Mouse (Mus musculus): ENCODE results near the gene Lexm.

Lexm gene

DNA sequence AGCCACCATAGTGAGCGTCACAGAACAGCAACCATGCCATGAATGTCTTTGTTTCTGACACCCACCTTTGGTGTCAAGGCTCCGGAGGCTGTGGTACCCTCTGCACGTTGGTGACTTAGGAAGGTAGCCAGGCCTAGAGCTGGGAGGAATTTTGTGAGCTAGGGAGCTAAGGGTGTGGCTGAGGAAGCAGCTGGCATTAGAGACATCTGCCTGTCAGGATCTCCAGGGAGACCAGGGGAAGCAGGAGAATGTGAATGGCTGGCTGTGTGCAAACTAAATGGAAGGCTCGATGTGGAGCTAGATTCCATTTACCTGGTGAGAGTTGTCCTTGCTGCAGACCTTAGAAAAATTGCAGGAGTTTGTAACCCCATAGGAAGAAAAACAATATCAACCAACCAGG is 32.4 kb downstream of the Lexm start:
- in situ Hi-C loops (cut with MboI, MseI), result no loop called here

- in situ Hi-C loops (cut with MboI, MseI), result no loop called here
Measured at GRCm38 (mm10) chr4:106582428-106583153, 34.5 kb downstream of the Lexm start.

GRCm38 (mm10) chr4:106581865-106582204 is 35.2 kb downstream of the Lexm start:
- in situ Hi-C loops (cut with MboI, MseI), result no loop called here

DNA sequence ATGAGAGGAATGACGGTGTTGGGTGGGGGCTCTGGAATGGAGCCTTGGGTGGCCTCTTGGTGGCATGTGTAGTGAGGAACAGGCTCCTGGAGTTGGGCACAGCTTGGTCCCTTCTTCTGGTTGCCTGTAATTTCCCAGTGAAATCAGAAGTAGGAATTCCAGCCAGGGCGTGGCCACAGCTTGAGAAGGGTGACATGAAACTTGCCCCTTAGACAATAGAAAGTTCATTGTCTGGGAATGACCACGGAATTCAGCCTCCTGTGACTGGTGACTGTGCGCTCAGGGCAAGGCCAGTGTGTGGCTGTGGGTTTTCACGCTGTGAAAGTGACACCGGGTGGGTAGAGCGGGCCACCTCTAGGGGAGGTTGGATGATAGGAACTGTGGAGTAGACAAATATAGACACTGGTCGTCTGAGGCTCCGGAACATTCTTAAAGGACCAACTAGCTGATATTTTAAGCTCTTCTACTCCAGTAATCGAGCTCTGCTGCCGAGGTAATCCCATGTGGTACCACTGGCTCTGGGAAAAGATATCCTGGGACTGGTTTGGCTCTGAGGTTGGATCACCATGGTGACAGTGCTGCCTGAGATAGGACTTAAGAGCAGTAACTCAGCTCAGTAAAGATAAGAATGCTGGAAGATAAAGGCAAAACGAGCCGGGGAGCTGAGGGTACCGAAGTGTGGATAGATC is 35.7 kb downstream of the Lexm start:
- in situ Hi-C loops (cut with MboI, MseI), result no loop called here

DNA sequence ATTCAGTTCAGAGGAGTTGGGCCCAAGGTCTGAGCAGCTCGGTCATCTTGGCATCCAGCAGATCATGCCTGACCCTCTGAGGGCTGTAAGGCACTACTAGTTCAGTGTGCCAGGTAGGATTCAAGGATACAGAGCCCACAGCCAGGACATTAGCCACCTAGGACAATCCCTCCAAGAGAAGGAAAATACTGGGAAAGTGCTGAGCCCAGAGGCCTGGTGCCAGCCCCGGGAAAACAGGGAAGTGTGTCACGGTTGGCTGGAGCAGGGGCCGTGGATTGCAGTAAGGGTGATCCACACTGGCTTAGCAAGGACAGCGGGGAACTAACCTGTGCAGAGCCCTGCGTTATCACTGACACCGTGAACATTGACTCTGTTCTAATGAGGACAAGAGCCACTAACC is 39.5 kb downstream of the Lexm start:
- in situ Hi-C loops (cut with MboI, MseI), result no loop called here

GRCm38 (mm10) chr4:106575022-106575421 is 42.0 kb downstream of the Lexm start:
- in situ Hi-C loops (cut with MboI, MseI), result no loop called here

- in situ Hi-C loops (cut with MboI, MseI), result no loop called here
Measured at GRCm38 (mm10) chr4:106571081-106571724, 45.8 kb downstream of the Lexm start.

- in situ Hi-C loops (cut with MboI, MseI), result no loop called here
Measured at GRCm38 (mm10) chr4:106569680-106570079, 47.4 kb downstream of the Lexm start.

DNA sequence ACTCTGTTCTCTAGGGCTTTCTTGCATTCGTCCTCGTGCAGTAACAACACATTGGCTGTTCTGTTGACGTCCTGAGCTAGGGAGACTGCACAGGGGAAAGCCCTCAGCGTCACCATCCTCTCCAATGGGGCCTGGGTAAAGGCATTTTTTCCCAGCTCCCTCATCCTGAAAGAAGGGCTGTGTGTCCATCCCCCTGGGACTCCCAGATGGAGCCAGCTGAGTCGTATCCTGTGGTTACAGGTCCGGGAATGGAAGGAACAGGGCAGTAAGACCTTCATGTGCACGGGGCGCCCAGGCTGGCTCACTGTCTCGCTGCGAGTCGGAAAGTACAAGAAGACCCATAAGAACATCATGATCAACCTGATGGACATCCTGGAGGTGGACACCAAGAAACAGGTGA is 52.9 kb downstream of the Lexm start:
- in situ Hi-C loops (cut with MboI, MseI), result no loop called here

GRCm38 (mm10) chr4:106562837-106563790 is 53.9 kb downstream of the Lexm start:
- in situ Hi-C loops (cut with MboI, MseI), result no loop called here

DNA sequence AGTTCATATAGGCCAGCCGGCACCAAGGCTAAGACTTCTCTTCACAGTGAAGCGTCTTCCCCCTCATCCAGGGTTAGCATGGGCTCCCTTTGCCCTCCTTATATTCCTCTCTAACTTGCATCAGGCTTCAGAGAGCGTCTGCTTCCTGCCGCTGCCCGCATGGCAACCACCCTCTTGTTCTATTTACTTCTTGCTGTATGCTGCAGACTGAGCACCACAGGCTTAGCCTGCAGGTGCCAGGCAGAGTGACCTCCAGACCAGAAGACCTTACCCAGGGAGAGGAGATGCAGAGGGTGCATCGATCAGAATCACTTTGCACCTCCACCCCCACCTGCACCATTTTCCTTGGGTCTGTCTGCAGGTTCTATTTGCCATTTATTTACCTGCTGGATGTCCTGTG is 55.0 kb downstream of the Lexm start:
- in situ Hi-C loops (cut with MboI, MseI), result no loop called here

GRCm38 (mm10) chr4:106560846-106561781 is 55.9 kb downstream of the Lexm start, which contains the start of gene Dhcr24:
Gene Dhcr24 (plus strand): TSS chr4:106561038.
- in situ Hi-C loops (cut with MboI, MseI), result no loop called here

DNA sequence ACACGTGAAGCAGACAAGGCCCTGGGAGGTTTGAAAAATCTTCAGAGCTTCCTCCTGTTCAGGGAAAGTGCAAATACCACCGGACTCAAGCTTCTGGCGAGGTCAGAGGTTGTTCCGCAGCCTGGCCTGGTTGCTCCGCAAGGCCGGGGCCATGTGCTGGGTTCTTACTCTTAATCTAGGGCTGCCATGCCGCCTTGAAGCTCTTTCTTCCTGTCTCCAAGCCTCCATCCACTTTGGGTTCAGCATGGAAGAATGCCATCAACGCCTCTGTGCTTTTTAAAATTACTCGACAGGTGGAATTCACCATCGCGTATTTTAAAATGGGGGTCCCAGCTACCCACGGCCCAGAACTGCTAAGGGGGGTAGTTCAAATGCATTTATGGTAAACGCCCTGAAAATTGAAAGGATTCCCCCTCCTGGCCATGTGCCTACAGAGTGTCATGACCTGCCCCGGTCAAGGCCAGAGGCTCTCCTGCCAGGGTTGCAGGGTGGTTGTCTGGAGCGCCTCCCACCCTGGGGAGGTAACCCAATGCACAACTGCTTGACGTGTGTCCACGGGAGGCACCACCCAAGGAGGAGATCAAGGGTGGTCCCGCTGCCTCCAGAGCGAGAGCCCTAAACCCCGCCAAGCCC is 56.7 kb downstream of the Lexm start:
- in situ Hi-C loops (cut with MboI, MseI), result no loop called here

DNA sequence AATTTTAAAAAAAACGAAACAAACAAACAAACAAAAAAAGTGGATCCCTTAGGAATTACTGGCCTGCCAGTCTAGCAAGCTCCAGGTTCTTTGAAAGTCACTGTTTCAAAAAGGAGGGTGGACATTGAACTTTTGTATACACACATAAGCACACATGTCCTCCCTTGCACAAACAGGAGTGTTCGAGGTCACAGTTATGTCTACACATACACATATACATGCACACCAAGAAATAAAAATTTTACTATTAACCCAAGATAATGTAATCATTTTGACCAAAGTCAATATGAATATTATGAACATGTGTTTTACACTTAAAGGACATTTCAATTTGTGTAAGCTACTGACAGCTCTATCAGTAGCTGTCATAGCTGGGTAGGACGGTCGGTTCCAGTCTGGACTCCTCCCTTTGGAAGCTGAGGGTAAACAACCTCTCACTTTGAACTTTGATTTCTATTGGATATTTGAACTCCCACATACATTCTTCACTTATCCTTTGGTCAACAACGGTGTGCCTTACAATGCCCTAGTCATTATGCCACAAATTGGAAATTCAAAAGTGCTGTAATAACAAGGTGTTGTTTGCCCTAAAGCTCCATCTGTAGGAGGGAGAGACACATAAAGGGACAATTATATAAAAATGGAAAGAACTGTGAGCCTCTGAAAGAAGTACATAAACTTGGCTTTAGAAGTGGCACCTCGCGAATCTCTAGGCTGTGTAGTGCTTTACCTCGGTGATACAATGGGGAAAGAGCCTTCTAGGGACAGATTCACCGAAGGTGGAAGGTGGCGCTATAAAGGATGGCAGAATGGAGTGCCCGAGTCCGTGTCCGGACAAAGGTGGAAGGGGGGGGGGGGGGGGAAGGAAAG is 57.5 kb downstream of the Lexm start:
- in situ Hi-C loops (cut with MboI, MseI), result no loop called here

DNA sequence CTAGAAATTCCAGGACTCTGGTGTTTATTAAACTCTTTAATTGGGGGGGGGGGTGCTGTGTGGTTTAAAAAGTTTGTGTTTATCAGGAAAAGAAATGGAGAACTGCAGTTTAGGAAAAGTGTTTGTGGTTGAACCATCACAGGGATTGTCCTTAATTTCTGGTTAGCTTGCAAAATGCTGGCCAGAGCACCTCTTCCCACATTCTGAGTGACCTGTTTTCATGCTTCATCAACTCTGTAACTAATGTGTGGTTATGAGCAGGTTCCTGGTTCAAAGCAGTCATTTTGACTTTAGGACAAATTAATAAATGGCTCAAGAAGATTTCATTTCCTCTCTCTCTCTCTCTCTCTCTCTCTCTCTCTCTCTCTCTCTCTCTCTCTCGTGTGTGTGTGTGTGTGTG is 59.1 kb downstream of the Lexm start:
- in situ Hi-C loops (cut with MboI, MseI), result no loop called here

- in situ Hi-C loops (cut with MboI, MseI), result no loop called here
Measured at GRCm38 (mm10) chr4:106557262-106557661, 59.8 kb downstream of the Lexm start.

DNA sequence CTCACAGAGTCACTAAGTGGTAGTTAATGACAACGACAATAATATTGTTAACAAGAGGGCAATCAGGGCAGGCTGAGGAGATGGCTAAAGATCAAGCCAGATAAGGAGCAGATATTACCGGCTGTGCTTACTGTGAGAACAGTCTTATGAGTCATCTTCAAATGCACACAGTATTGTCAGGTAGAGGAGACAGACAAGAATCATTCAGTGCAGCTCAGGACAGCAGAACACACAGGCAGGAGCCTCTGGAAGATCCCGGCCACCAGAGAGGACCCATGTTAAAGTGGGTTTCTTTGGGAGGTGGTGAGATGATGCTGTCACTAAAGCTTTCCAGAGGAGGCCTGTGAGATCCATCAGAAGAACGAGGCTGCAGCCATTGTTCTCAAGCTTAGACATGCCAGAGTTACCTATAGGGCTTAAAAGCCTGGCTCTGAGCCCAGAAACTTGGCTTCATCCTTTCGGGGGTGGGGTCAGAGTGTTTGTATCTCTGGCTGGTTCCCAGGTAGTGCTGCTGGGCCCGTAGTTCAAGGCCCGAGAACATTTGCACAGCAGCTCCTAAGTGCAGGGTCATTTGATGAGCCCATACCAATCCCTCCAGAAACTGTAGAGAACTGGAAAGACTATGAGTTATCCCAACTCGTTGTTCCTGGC is 66.4 kb downstream of the Lexm start:
- in situ Hi-C loops (cut with MboI, MseI), result no loop called here

- in situ Hi-C loops (cut with MboI, MseI), result no loop called here
Measured at GRCm38 (mm10) chr4:106548113-106548512, 68.9 kb downstream of the Lexm start.

DNA sequence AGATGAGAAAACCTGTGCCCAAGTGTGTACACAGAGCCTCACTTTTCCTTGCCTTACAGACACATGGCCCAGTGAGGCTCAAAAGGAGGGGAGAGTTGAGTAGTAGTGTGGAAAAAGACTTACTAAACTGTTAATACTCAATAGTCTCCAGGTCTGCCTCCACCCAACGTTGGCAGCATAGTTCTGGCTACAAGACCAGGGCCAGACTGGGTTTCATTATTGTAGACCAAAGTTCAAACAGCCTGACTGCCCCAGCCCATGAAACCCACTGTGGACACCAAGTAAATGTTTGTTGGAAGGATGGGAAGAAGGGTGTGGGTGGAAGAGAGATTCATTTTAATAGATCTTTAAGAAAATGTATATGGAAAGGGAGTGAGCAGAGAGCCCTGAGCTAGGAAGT is 70.1 kb downstream of the Lexm start:
- in situ Hi-C loops (cut with MboI, MseI), result no loop called here

Measured in regulatory T cell (primary cell).